Mouse (Mus musculus) testis, postnatal 10 days (tissue): ENCODE measurements at regions not wholly inside any gene's neighbourhood (a gene's known extent, or its start where the extent isn't known, plus 50 kb on each side); places are given as distances from the start of the nearest gene placed in this dataset.

Experiments used
- DNase-seq: peaks from one replicate; pipeline ENCODE4 v3.0.0; 2021; ENCODE audit warnings: low spot score

- DNase-seq, result peak; percentile 43
Measured at GRCm38 (mm10) chr14:39532689-39533088, 59.8 kb upstream of the Nrg3 start.
